In the genomic region with DNA sequence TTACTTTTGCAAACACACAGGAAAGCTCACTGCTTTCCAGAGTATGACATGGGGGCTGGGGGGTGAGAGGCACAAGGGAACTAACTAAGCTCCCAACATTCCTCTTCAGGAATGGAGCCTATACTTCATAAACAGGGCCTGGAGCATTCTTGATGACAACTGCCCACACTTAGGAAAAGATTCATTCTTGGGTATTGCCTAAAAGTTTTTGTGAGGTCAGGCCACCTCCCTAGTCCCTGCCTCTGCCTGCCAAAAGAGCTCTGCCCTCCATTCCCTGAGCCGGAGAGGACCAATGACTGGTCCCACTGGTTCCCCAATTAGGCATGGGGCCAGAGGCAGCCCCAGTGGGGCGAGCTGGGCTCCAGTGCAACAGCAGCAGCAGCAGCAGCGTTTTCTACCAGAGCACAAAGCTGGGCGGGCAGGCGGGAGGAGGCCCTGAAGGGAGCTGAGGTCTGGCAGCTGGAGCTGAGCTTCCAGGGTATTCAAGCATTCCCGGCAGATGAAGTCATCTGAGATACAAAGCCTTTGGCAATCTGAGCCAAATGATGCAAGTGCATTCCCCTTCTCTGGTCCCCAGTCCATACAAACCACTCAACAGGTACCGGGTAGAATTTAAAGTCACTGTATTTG, we compare ENCODE assay signal across 8 mouse cellular contexts.
A peak's percentile ranks its signal among the peaks of the same experiment; 100 is the strongest.
DNase-seq lines count a peak whose midpoint lies in the region; ATAC-seq and TF ChIP-seq lines count a peak whose summit lies in the region.

No protein-coding gene starts in this region.

- ATAC-seq in embryonic facial prominence, embryonic 13.5 days (ENCODE audit: insufficient number of reproducible peaks, insufficient read depth, low FRiP score, low TSS enrichment, low read depth), result peak; percentile 76

- H3K27ac ChIP-seq in embryonic facial prominence, embryonic 13.5 days, result peak overlapping the region; percentile 84

- 20% methylated on average over 7 of the region's 7 CpGs for WGBS in embryonic facial prominence, embryonic 13.5 days

- H3K4me1 ChIP-seq in embryonic facial prominence, embryonic 13.5 days, result peaks cover 57% of the 10 kb centered on the region

- no peaks in the 10 kb centered on the region for H3K9me3 ChIP-seq in embryonic facial prominence, embryonic 13.5 days

- H3K4me2 ChIP-seq in embryonic facial prominence, embryonic 13.5 days, result 0 out of 2 replicates have a peak overlapping the region, but pooled peaks have one; percentile 20
- peak overlapping the region; percentile 70 for H3K4me2 ChIP-seq in myocyte (ENCODE audit: low read depth)

- H3K27me3 ChIP-seq in embryonic facial prominence, embryonic 13.5 days, result no peaks in the 10 kb centered on the region
- H3K27me3 ChIP-seq in myocyte (ENCODE audit: control insufficient read depth, insufficient read depth, insufficient read length), result no peaks in the 10 kb centered on the region

- H3K9ac ChIP-seq in embryonic facial prominence, embryonic 13.5 days, result peak overlapping the region; percentile 37; the same call in 1 of the 2 replicates

- no peak overlapping the region for H3K4me3 ChIP-seq in embryonic facial prominence, embryonic 13.5 days
- no peak overlapping the region for H3K4me3 ChIP-seq in myocyte

- TF ChIP-seq POLR2A in myocyte (IDR thresholded peaks at IDR 0.05; ENCODE audit: insufficient read length, low read depth), result no peak

- H3K79me2 ChIP-seq in myocyte (ENCODE audit: control insufficient read depth, insufficient read depth), result no peaks in the 10 kb centered on the region

- no peak overlapping the region for H3ac ChIP-seq in myocyte (ENCODE audit: control insufficient read depth, insufficient read length)

- DNase-seq in adrenal gland, adult 18-20 months (ENCODE audit: low spot score in 2 of 2), result peak; percentile 39 to 66
- DNase-seq in heart, adult 8-10 months (ENCODE audit: low spot score), result peak; percentile 86
- DNase-seq in kidney, adult 9 months, result peak; percentile 59
- DNase-seq in liver, result peak; percentile 51
- DNase-seq in urinary bladder, postnatal 25 days (ENCODE audit: low spot score), result peak; percentile 44
- DNase-seq in thymus, postnatal 14 days, result no peak

- peaks cover 16% of the 10 kb centered on the region for H3K36me3 ChIP-seq in embryonic facial prominence, embryonic 13.5 days
- no peaks in the 10 kb centered on the region for H3K36me3 ChIP-seq in myocyte (ENCODE audit: control insufficient read depth, insufficient read depth)

TF ChIP-seq in myocyte, 11 proteins besides CTCF, POLR2A, EP300 and RAD21:
- peak in 2 of 3 experiments; percentile 64 to 80 for TF ChIP-seq MYOD1 (IDR thresholded peaks at IDR 0.05; ENCODE audit: control insufficient read depth in 1 of 3, insufficient read length in 2 of 3, low read depth in 2 of 3)
- no peak for TF ChIP-seq TCF3 (IDR thresholded peaks at IDR 0.05; ENCODE audit: insufficient read length, low read depth)
- no peak for TF ChIP-seq TCF12 (IDR thresholded peaks at IDR 0.05; ENCODE audit: insufficient read depth, poor library complexity, severe bottlenecking)
- no peak for TF ChIP-seq POLR2AphosphoS2 (IDR thresholded peaks at IDR 0.05; ENCODE audit: insufficient read length, low read depth)
- TF ChIP-seq MYOG (IDR thresholded peaks at IDR 0.05; ENCODE audit: control insufficient read depth in 1 of 3, insufficient read depth in 1 of 3, insufficient read length in 2 of 3, low read depth in 2 of 3), result peak in 2 of 3 experiments; percentile 51 to 83
- TF ChIP-seq USF1 (IDR thresholded peaks at IDR 0.05; ENCODE audit: low read depth), result no peak
- TF ChIP-seq SRF (IDR thresholded peaks at IDR 0.05; ENCODE audit: control insufficient read depth, insufficient read length, low read depth), result peak; percentile 19
- TF ChIP-seq CEBPB (IDR thresholded peaks at IDR 0.05; ENCODE audit: insufficient read depth, poor library complexity, severe bottlenecking), result peak; percentile 85
